Comparison of ENCODE assay signal across 16 mouse cellular contexts in the genomic region with DNA sequence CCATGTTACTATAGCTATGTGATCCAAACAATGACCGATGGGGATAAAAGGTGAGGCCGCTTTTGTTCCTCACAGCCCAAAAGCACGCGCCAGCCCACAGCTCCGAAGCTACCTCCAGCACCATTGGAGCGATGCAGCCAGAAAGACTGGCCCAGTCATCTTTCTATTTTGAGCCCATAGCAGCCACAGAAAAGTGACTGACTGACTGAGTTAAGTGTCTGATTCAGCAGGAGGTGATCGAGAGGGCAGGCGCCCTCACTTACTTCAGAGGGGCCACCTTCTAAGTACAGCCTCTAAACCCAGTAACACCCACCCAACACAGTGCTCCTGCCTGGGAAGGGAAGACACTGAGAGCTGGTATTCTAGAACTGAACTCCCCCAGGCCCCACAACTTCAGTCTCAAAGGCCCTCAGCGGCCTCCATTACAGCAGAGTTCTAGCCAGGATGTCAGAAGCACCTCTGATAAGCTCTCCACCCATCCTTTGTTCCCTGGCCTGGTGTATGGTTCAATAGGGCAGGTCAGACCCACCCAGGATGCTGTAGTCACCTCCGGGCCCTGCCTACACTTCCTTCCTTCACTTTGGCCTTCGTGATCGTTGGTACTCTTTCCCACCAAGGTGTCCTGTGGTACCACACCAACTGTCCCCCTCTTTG.
DNase-seq lines count a peak whose midpoint lies in the region; ATAC-seq and TF ChIP-seq lines count a peak whose summit lies in the region.
"Had no signal": no experiment of that assay in that cellular context is flagged by ENCODE, and none has a peak within 500 bp of the region (broad histone marks: within the 10 kb centered on the region; RNA-seq: fewer than 3 reads in every experiment).

No protein-coding gene starts in this region.

- no peak for TF ChIP-seq CTCF in hindbrain, postnatal 0 days (IDR thresholded peaks at IDR 0.05; ENCODE audit: low read depth)

- H3K79me2 ChIP-seq in macrophage (ENCODE audit: inconsistent target), result peaks cover 100% of the 10 kb centered on the region

- H3K4me1 ChIP-seq in hindbrain, embryonic 10.5 days (replicated peaks), result peaks cover 29% of the 10 kb centered on the region
- peaks cover 19% of the 10 kb centered on the region for H3K4me1 ChIP-seq in hindbrain, postnatal 0 days (ENCODE audit: insufficient read depth, low read length)
- H3K4me1 ChIP-seq in heart, embryonic 14.5 days (ENCODE audit: control insufficient read depth in 2 of 2, insufficient read depth in 2 of 2, low read length in 2 of 2), result peaks cover 34 to 61% of the 10 kb centered on the region in 2 experiments
- H3K4me1 ChIP-seq in forebrain, embryonic 15.5 days, result peaks cover 19% of the 10 kb centered on the region
- H3K4me1 ChIP-seq: liver, embryonic 13.5 days had no signal

- H3K27me3 ChIP-seq in hindbrain, embryonic 10.5 days (ENCODE audit: insufficient read depth, poor library complexity, severe bottlenecking), result no peaks in the 10 kb centered on the region
- no peaks in the 10 kb centered on the region for H3K27me3 ChIP-seq in hindbrain, postnatal 0 days (ENCODE audit: insufficient read depth, low read length)
- H3K27me3 ChIP-seq in heart, embryonic 14.5 days (ENCODE audit: control insufficient read depth, insufficient read depth, low read length), result no peaks in the 10 kb centered on the region
- H3K27me3 ChIP-seq in forebrain, embryonic 15.5 days, result no peaks in the 10 kb centered on the region
- H3K27me3 ChIP-seq: kidney, embryonic 15.5 days; liver, embryonic 13.5 days; midbrain, embryonic 12.5 days had no signal

- no peaks in the 10 kb centered on the region for H3K9me3 ChIP-seq in hindbrain, embryonic 10.5 days
- H3K9me3 ChIP-seq in hindbrain, postnatal 0 days (ENCODE audit: low read length), result no peaks in the 10 kb centered on the region
- H3K9me3 ChIP-seq in heart, embryonic 14.5 days (ENCODE audit: control insufficient read depth, low read length), result no peaks in the 10 kb centered on the region
- H3K9me3 ChIP-seq in forebrain, embryonic 15.5 days, result no peaks in the 10 kb centered on the region
- H3K9me3 ChIP-seq: kidney, embryonic 15.5 days; liver, embryonic 13.5 days; midbrain, embryonic 12.5 days had no signal

- no peak overlapping the region for H3K9ac ChIP-seq in hindbrain, postnatal 0 days (replicated peaks; ENCODE audit: low read length)
- peak overlapping the region; percentile 22; the same call in 1 of the 2 replicates for H3K9ac ChIP-seq in heart, embryonic 14.5 days (ENCODE audit: low read length)
- no peak overlapping the region for H3K9ac ChIP-seq in forebrain, embryonic 15.5 days (replicated peaks)
- H3K9ac ChIP-seq: kidney, embryonic 15.5 days; liver, embryonic 13.5 days; midbrain, embryonic 12.5 days had no signal

- no peak overlapping the region for H3K4me2 ChIP-seq in hindbrain, postnatal 0 days (ENCODE audit: low read depth, low read length)
- H3K4me2 ChIP-seq in heart, embryonic 14.5 days (ENCODE audit: low read length), result peak overlapping the region; percentile 48
- H3K4me2 ChIP-seq in forebrain, embryonic 15.5 days (replicated peaks), result no peak overlapping the region
- H3K4me2 ChIP-seq: kidney, embryonic 15.5 days; liver, embryonic 13.5 days; midbrain, embryonic 12.5 days had no signal

- WGBS in hindbrain, embryonic 10.5 days, result 92% methylated on average over 12 of the region's 12 CpGs
- WGBS in hindbrain, postnatal 0 days, result 91% methylated on average over 12 of the region's 12 CpGs
- WGBS in heart, embryonic 14.5 days, result 33% methylated on average over 12 of the region's 12 CpGs
- WGBS in macrophage (ENCODE audit: missing documents), result 90% methylated on average over 12 of the region's 12 CpGs
- 95% methylated on average over 12 of the region's 12 CpGs for WGBS in forebrain, embryonic 15.5 days

- DNase-seq in hindbrain, embryonic 10.5 days (ENCODE audit: low spot score), result no peak
- no peak for DNase-seq in hindbrain, postnatal 0 days (ENCODE audit: low spot score)
- peak; percentile 42 for DNase-seq in brain, adult 2 months (ENCODE audit: low read depth, low spot score)
- no peak for DNase-seq in right cerebral cortex, postnatal 10 days (ENCODE audit: low spot score in 2 of 2)
- no peak for DNase-seq in adrenal gland, postnatal 36 days
- DNase-seq: liver, embryonic 13.5 days; thymus, adult 18-20 months had no signal

- H3K4me3 ChIP-seq in hindbrain, embryonic 10.5 days, result no peak overlapping the region
- H3K4me3 ChIP-seq in hindbrain, postnatal 0 days (ENCODE audit: low read length), result no peak overlapping the region
- no peak overlapping the region for H3K4me3 ChIP-seq in heart, embryonic 14.5 days (ENCODE audit: control insufficient read depth in 1 of 2, insufficient read depth in 1 of 2, low read depth in 1 of 2, low read length in 2 of 2)
- no peak overlapping the region for H3K4me3 ChIP-seq in macrophage (ENCODE audit: inconsistent target)
- no peak overlapping the region for H3K4me3 ChIP-seq in forebrain, embryonic 15.5 days
- H3K4me3 ChIP-seq: erythroblast, embryonic 14.5 days; kidney, embryonic 15.5 days; left cerebral cortex, adult 2 months; liver, embryonic 13.5 days; midbrain, embryonic 12.5 days; myocyte had no signal

- H3K27ac ChIP-seq in hindbrain, embryonic 10.5 days, result 0 out of 2 replicates have a peak overlapping the region, but pooled peaks have one; percentile 18
- H3K27ac ChIP-seq in hindbrain, postnatal 0 days, result no peak overlapping the region
- H3K27ac ChIP-seq in heart, embryonic 14.5 days (replicated peaks in 1 of 2; ENCODE audit: control insufficient read depth in 1 of 2, insufficient read depth in 1 of 2, low read depth in 2 of 2, low read length in 2 of 2), result peak overlapping the region; percentile 87 to 91
- 0 out of 2 replicates have a peak overlapping the region, but pooled peaks have one; percentile 7 for H3K27ac ChIP-seq in macrophage
- no peak overlapping the region for H3K27ac ChIP-seq in forebrain, embryonic 15.5 days (replicated peaks)
- H3K27ac ChIP-seq: kidney, embryonic 15.5 days; left cerebral cortex, adult 2 months; liver, embryonic 13.5 days; midbrain, embryonic 12.5 days had no signal

- peaks cover 60% of the 10 kb centered on the region for H3K36me3 ChIP-seq in hindbrain, embryonic 10.5 days
- H3K36me3 ChIP-seq in hindbrain, postnatal 0 days (ENCODE audit: insufficient read depth, low read length), result no peaks in the 10 kb centered on the region
- no peaks in the 10 kb centered on the region for H3K36me3 ChIP-seq in heart, embryonic 14.5 days (ENCODE audit: control insufficient read depth, insufficient read depth, low read length)
- no peaks in the 10 kb centered on the region for H3K36me3 ChIP-seq in macrophage (ENCODE audit: inconsistent target)
- H3K36me3 ChIP-seq in forebrain, embryonic 15.5 days, result no peaks in the 10 kb centered on the region
- H3K36me3 ChIP-seq: liver, embryonic 13.5 days had no signal

- ATAC-seq in hindbrain, postnatal 0 days, result no peak
- peak; percentile 56 for ATAC-seq in heart, embryonic 14.5 days (ENCODE audit: insufficient number of reproducible peaks, insufficient read depth, low FRiP score, low read depth)
- ATAC-seq in forebrain, embryonic 15.5 days (replicated peaks), result no peak
- ATAC-seq: activated CD4-positive, CD25-positive, alpha-beta regulatory T cell, adult 4 months had no signal

Comparison
In these comparisons a context has a peak if more than half of its experiments do, and no peak if none do; other contexts are left out.
1. H3K27ac ChIP-seq: peak in hindbrain, embryonic 10.5 days (single experiment), heart, embryonic 14.5 days (2 of 2) and macrophage (single experiment); none in hindbrain, postnatal 0 days (single experiment) and forebrain, embryonic 15.5 days (single experiment).